Mouse (Mus musculus): Measurements from ENCODE around the gene Tlcd2. TPM values are rescaled to one million over a fixed set of nuclear protein-coding genes. Genes with fewer than 3 reads are reported as not detected.

Gene Tlcd2
- polyA plus RNA-seq, 1 experiment from 2014 or later = 8.5 TPM

DNA sequence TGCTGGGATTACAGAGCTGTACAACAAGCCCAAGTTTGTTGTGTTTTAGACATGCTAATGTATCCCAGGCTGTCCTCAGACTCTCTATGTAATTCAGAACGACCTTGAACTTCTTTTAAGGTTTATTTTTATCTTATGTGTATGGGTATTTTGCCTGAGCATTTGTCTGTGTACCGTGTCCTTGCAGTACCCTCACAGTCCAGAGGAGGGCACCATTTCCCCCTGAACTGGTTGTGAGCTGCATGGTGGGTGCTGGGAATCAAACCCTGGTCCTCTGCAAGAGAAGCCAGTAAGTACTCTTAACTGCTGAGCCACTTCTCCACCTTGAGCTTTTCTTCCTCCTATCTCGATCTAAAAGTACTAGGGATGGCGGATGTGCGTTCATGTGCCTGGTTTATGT, 27.4 kb upstream of the Tlcd2 start:
- no peaks in the 10 kb centered on the region for H3K27me3 ChIP-seq (ENCODE audit: poor library complexity, severe bottlenecking)
- H3K9me3 ChIP-seq = peaks cover 7% of the 10 kb centered on the region; the same call in 1 of the 2 replicates
- no peaks in the 10 kb centered on the region for H3K4me1 ChIP-seq
- DNase-seq (ENCODE audit: extremely low spot score, low spot score) = no peak
- H3K27ac ChIP-seq = no peak overlapping the region
- H3K36me3 ChIP-seq (replicated peaks) = no peaks in the 10 kb centered on the region
- no peak overlapping the region for H3K4me3 ChIP-seq
- WGBS = 87% methylated on average over 5 of the region's 5 CpGs

DNA sequence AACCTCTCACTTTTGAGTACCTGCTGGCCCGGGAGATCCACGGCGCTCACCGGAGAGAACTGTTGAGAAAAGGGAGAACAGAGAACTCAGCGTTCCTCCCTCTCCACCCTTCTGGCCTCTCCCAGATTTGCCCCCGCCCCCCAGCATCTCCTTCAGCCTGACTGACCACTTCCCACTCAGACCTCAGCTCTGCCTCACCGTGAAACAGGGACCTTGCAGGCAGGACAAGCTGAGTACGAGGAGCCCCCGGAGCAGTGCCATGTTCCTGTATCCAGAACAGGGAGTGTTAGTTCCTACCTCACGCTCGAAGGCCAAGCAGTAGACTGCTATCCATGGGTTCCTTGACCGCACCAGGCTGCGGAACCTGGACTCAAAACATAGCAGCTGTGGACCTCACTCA, 23.3 kb upstream of the Tlcd2 start:
- DNase-seq (ENCODE audit: extremely low spot score, low spot score) = no peak
- Histone ChIP-seq H3K9me3 (peaks cover 4% of the 10 kb centered on the region; the same call in 1 of the 2 replicates), H3K27me3 (ENCODE audit: poor library complexity, severe bottlenecking) (no peaks in the 10 kb centered on the region), H3K36me3 (replicated peaks) (peaks cover 10% of the 10 kb centered on the region), H3K4me1 (peaks cover 5% of the 10 kb centered on the region; the same call in 1 of the 2 replicates), H3K27ac (no peak overlapping the region), H3K4me3 (no peak overlapping the region)
- 84% methylated on average over 13 of the region's 13 CpGs for WGBS

DNA sequence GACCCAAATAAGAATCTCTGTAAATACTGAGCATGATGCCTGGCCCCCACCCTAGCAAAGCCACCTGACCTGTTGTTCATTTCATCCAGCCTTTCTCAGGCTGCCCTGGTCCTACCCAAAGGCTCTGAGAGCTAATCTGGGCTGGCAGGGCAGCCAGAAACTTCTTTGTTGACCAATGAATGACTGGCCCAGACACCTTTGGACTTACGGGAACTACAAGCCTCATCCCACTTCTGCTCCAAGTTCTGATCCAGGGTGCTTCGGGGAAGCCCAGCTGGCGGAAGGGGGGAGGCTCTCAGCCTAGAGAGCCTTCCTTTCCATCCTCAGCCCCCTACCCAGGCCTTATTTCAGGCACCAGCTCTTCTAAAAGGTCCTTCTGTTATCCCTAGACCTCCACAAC, 22.7 kb upstream of the Tlcd2 start:
- H3K4me1 ChIP-seq = peaks cover 10% of the 10 kb centered on the region
- H3K27me3 ChIP-seq (ENCODE audit: poor library complexity, severe bottlenecking) = no peaks in the 10 kb centered on the region
- H3K36me3 ChIP-seq (replicated peaks) = peaks cover 10% of the 10 kb centered on the region
- WGBS = 97% methylated on average over 3 of the region's 3 CpGs
- H3K4me3 ChIP-seq = no peak overlapping the region
- H3K9me3 ChIP-seq = peaks cover 4% of the 10 kb centered on the region; the same call in 1 of the 2 replicates
- H3K27ac ChIP-seq = no peak overlapping the region
- no peak for DNase-seq (ENCODE audit: extremely low spot score, low spot score)

DNA sequence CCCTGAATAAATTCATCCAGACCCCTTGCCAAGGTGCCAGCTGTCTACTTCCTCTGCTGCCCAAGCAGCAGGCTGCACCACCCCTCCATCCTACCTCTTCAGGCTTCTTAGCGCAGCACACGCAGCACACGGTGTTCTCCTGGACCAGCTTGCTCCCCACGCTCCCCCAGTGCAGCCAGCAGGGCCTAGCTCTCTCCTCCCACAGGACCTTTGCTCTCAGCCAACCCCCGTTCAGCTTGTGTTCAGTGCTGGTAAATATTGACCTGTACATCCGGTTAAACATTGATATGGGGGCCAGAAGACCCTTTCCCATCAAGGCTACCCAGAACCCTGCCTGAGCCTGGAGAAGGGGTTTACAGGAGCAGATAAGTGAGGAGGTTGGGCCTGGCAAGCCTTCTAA, 22.2 kb upstream of the Tlcd2 start, which contains the start of gene Serpinf2:
Gene Serpinf2 (minus strand): TSS at position 229 of the 400 bp plus-strand sequence.
- Histone ChIP-seq H3K27me3 (ENCODE audit: poor library complexity, severe bottlenecking) (no peaks in the 10 kb centered on the region), H3K9me3 (peaks cover under 1% of the 10 kb centered on the region; the same call in 1 of the 2 replicates), H3K27ac (no peak within 1 kb of the TSS), H3K4me1 (peaks cover 16% of the 10 kb centered on the region), H3K36me3 (replicated peaks) (peaks cover 12% of the 10 kb centered on the region), H3K4me3 (no peak within 1 kb of the TSS)
- no peak for DNase-seq (ENCODE audit: extremely low spot score, low spot score)
- WGBS = 92% methylated on average over 6 of the region's 6 CpGs

DNA sequence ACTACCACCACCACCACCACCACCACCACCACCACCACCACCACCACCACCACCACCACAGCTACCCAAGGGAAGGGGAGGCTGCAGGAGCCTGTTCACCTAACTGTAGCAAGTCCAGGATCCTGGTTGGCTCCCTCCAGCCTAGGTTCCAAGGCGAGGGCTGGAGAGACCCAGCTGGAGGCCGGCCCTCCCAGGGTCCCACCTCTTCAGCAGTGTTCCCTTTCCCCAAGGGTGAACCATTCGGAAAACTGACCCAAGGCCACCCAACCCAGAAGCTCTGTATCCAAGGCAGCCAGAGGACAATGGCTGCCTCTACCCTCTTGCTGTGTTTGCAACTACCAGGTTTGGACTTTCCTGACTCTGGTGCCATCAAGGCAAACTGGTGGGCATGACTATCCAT, 21.6 kb upstream of the Tlcd2 start:
- no peak overlapping the region for H3K4me3 ChIP-seq
- H3K36me3 ChIP-seq (replicated peaks) = peaks cover 17% of the 10 kb centered on the region
- no peaks in the 10 kb centered on the region for H3K27me3 ChIP-seq (ENCODE audit: poor library complexity, severe bottlenecking)
- no peak overlapping the region for H3K27ac ChIP-seq
- no peaks in the 10 kb centered on the region for H3K9me3 ChIP-seq
- peaks cover 17% of the 10 kb centered on the region for H3K4me1 ChIP-seq
- DNase-seq (ENCODE audit: extremely low spot score, low spot score) = no peak
- 77% methylated on average over 3 of the region's 3 CpGs for WGBS

DNA sequence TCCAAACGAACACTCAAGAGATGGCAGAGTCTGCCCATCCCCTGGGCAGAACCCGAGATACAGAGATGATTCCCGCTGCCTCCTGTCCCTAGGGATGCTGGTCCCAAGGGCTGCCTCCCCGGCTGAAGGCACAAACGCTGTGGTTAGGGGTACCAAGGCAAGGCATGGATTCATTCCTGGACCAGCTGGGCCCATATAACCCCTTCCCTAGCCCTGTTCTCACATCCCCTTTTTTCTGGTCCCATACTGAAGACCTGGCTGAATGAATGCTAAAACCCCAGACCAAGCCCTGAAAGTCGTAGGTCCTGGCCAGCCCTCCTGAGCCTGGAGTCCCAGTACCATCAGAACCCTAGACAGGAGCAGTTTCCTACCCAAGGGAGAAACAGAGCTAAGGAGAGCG, 20.5 kb upstream of the Tlcd2 start:
- Histone ChIP-seq H3K27ac (no peak overlapping the region), H3K9me3 (no peaks in the 10 kb centered on the region), H3K27me3 (ENCODE audit: poor library complexity, severe bottlenecking) (no peaks in the 10 kb centered on the region), H3K4me3 (no peak overlapping the region), H3K4me1 (peaks cover 17% of the 10 kb centered on the region), H3K36me3 (replicated peaks) (peaks cover 20% of the 10 kb centered on the region)
- 91% methylated on average over 7 of the region's 7 CpGs for WGBS
- no peak for DNase-seq (ENCODE audit: extremely low spot score, low spot score)

DNA sequence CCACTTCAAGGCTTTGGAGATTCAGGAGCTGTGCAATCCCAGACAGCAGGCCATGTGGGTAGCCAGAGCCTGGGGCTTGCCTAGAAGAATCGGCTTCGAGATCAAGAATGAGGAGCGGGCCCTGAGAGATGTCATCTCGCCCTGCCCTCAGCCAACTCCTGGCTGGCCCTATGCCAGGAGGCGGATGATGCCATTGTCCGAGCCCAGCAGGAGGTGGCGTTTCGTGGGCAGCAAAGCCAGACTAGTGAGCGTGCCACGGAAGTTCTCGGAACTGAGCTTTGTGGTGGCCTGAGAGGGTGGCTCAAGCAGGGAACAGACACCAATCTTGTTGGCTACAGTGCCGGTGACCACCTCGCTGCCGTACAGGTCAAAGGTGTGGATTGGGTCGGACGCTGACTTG, 19.9 kb upstream of the Tlcd2 start:
- H3K4me3 ChIP-seq = no peak overlapping the region
- H3K27me3 ChIP-seq (ENCODE audit: poor library complexity, severe bottlenecking) = no peaks in the 10 kb centered on the region
- 91% methylated on average over 16 of the region's 16 CpGs for WGBS

DNA sequence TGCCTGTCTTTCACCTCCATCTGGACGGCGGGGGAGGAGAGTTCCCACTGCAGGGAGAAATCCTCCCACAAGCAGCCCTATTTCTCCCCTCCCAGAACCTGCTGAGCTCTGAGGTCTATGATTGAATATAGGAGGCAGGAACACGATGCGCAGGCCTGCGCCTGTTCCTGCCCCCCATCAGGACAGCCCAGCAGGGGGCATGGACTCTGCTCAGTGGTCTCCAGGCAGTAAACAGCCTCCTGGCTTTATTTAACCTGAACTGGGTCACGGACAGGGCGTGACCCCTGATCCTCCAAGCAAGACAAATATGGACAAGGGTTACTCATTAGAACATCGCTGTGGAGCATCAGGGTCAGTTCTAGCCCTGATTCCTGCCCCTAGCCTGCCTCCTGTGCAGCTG, 17.8 kb upstream of the Tlcd2 start:
- H3K36me3 ChIP-seq (replicated peaks) = peaks cover 37% of the 10 kb centered on the region
- no peaks in the 10 kb centered on the region for H3K9me3 ChIP-seq
- whole genome bisulfite sequencing = 55% methylated on average over 8 of the region's 8 CpGs

More for the DNA sequence above, 19.9 kb upstream of the Tlcd2 start:
- H3K4me1 ChIP-seq = peaks cover 17% of the 10 kb centered on the region
- no peak for DNase-seq (ENCODE audit: extremely low spot score, low spot score)
- H3K27ac ChIP-seq = no peak overlapping the region
- H3K36me3 ChIP-seq (replicated peaks) = peaks cover 20% of the 10 kb centered on the region
- H3K9me3 ChIP-seq = no peaks in the 10 kb centered on the region

DNA sequence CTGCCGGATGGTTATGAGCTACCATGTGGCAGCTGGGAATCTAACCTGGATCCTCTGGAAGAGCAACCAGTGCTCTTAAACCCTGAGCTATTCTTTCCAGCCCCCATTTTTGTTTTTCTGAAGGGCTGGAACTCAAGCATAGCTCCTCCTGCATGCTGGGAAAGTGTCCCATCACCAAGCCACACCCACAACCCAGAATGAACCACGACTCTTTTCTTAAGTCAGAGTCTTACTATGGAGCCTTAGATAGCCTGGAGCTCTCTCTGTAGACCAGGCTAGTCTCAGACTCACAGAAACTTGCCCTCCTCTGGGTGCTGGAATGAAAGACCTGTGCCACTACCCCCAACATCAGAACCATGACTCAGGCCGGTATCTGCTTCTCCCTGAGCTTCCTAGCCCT, 12.9 kb upstream of the Tlcd2 start:
- H3K27ac ChIP-seq = 0 out of 2 replicates have a peak overlapping the region, but pooled peaks have one; percentile 16
- H3K36me3 ChIP-seq (replicated peaks) = peaks cover 38% of the 10 kb centered on the region
- 79% methylated on average over 3 of the region's 3 CpGs for WGBS
- no peak overlapping the region for H3K4me3 ChIP-seq
- DNase-seq (ENCODE audit: extremely low spot score, low spot score) = no peak
- no peaks in the 10 kb centered on the region for H3K9me3 ChIP-seq
- H3K4me1 ChIP-seq = peaks cover 14% of the 10 kb centered on the region
- H3K27me3 ChIP-seq (ENCODE audit: poor library complexity, severe bottlenecking) = peaks cover 7% of the 10 kb centered on the region

More for the DNA sequence above, 17.8 kb upstream of the Tlcd2 start:
- Histone ChIP-seq H3K27ac (peak overlapping the region; percentile 18; the same call in 1 of the 2 replicates), H3K4me1 (peaks cover 17% of the 10 kb centered on the region), H3K27me3 (ENCODE audit: poor library complexity, severe bottlenecking) (no peaks in the 10 kb centered on the region), H3K4me3 (no peak overlapping the region)
- no peak for DNase-seq (ENCODE audit: extremely low spot score, low spot score)

DNA sequence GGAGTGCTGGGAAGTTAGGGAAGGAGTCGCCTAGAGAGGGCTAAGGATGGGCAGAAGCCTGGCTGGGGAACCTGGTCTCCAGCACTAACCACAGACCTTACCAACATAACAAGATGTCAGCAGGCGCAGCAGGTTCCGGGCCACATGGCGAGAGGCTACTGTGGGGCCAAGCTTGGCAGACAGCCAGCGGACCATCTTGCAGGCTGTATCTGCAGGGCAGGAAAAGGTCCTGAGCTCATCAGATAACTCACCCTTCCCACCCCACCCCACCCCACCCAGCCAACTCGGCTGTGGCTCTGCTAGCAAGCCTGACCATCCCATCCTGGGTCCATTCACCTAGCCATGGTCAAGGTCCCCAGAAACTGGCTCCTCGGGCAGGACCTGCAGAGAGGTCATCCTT, 11.8 kb upstream of the Tlcd2 start:
- 97% methylated on average over 7 of the region's 7 CpGs for WGBS
- Histone ChIP-seq H3K9me3 (no peaks in the 10 kb centered on the region), H3K36me3 (replicated peaks) (peaks cover 33% of the 10 kb centered on the region), H3K27me3 (ENCODE audit: poor library complexity, severe bottlenecking) (peaks cover 14% of the 10 kb centered on the region), H3K27ac (peak overlapping the region; percentile 5; the same call in 1 of the 2 replicates), H3K4me1 (peaks cover 16% of the 10 kb centered on the region), H3K4me3 (no peak overlapping the region)
- no peak for DNase-seq (ENCODE audit: extremely low spot score, low spot score)

DNA sequence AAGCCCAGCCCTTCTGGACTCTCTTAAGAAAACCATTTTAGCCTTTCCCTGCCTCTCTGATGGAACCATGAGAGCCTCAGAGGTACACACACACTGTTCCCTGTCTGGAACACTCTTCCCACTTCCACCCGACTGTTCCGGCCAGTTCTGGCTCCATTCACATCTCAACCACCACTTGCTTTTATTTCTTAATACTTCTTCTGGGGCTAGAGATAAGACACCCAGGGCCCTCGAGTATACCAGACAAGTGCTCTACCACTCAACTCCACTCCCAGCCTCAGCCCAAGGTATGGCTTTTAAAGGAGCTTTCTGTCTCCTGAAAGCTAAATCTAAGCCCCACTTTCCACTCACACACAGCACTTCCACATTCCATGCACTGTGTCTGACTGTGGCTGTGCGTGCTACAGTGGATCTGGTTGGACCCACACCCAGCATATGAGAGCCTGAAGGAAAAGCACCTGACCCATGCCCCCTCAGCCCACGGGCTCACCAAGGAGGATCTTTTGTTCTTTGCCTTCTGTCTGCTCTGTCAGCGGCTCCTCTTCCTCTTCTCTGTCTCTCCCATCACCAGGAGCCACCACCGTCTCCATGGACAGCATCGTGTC, 11.1 kb upstream of the Tlcd2 start:
- H3K27ac ChIP-seq = 0 out of 2 replicates have a peak overlapping the region, but pooled peaks have one; percentile 1
- H3K4me1 ChIP-seq = peaks cover 23% of the 10 kb centered on the region
- H3K36me3 ChIP-seq (replicated peaks) = peaks cover 30% of the 10 kb centered on the region
- no peak for DNase-seq (ENCODE audit: extremely low spot score, low spot score)
- WGBS = 84% methylated on average over 8 of the region's 8 CpGs
- no peaks in the 10 kb centered on the region for H3K9me3 ChIP-seq
- H3K4me3 ChIP-seq = no peak overlapping the region
- H3K27me3 ChIP-seq (ENCODE audit: poor library complexity, severe bottlenecking) = peaks cover 14% of the 10 kb centered on the region

DNA sequence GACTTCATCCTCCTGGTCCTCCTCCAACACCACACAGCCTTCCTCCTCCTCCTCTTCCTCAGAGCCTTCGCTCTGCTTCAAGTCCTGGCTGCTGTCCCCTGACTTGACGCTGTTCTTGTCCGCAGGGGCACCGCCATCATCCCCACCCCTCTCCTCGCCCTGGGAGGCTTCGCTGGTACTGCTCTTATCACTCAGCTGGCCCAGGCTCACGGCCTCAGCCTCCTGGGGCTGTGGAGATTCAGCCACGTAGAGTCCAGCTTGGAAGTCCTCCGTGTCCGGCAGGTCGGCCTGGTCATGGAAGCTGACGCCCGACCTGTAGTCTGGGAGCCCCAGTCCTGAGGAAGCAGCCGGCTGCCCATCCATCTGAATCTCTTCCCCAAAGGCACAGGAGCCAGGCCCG, 10.6 kb upstream of the Tlcd2 start:
- 0 out of 2 replicates have a peak overlapping the region, but pooled peaks have one; percentile 1 for H3K27ac ChIP-seq
- H3K4me3 ChIP-seq = no peak overlapping the region
- 90% methylated on average over 15 of the region's 15 CpGs for WGBS

DNA sequence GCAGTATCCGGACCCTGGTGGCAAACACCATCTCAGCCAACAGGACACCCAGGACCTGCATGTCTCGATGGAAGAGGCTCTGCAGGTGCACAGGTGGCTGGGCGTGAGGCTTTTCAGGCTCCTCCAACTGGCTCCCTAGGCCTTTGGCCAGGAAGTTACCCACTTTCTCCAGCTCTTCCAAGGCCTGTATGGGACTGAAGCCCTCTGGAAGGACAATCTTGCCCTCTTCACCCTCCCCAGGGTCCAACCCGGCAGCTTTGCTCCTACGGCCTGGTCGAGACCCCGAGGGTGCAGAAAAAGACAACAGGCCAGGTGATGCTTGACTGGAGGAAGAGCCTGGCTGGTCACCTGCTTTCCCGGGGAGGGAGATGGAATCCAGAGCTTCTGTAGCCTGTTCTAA, 9.4 kb upstream of the Tlcd2 start:
- no peak for DNase-seq (ENCODE audit: extremely low spot score, low spot score)
- Histone ChIP-seq H3K36me3 (replicated peaks) (peaks cover 27% of the 10 kb centered on the region), H3K9me3 (no peaks in the 10 kb centered on the region), H3K4me3 (no peak overlapping the region), H3K4me1 (peaks cover 23% of the 10 kb centered on the region), H3K27me3 (ENCODE audit: poor library complexity, severe bottlenecking) (peaks cover 14% of the 10 kb centered on the region), H3K27ac (no peak overlapping the region)
- 94% methylated on average over 8 of the region's 8 CpGs for WGBS

More for the DNA sequence above, 10.6 kb upstream of the Tlcd2 start:
- H3K4me1 ChIP-seq = peaks cover 23% of the 10 kb centered on the region
- peaks cover 27% of the 10 kb centered on the region for H3K36me3 ChIP-seq (replicated peaks)
- DNase-seq (ENCODE audit: extremely low spot score, low spot score) = no peak
- no peaks in the 10 kb centered on the region for H3K9me3 ChIP-seq
- peaks cover 14% of the 10 kb centered on the region for H3K27me3 ChIP-seq (ENCODE audit: poor library complexity, severe bottlenecking)
